Mouse (Mus musculus) ES-E14 (cell line): ENCODE data around the gene Slc7a6.

Experiments used
- CHD2 ChIP-seq: IDR thresholded peaks from 2 replicates; pipeline ENCODE4 v1.6.1; 2014; ENCODE audit warnings: mild to moderate bottlenecking, low read depth, low read length, inconsistent platforms
- MAFK ChIP-seq: IDR thresholded peaks from 2 replicates; pipeline ENCODE4 v1.6.1; 2014; ENCODE audit warnings: mild to moderate bottlenecking, low read depth, low read length, inconsistent platforms; ENCODE audit not compliant: insufficient read depth
- ZNF384 ChIP-seq: IDR thresholded peaks from 2 replicates; pipeline ENCODE4 v1.6.1; 2012; ENCODE audit warnings: low read depth, low read length, inconsistent platforms

DNA sequence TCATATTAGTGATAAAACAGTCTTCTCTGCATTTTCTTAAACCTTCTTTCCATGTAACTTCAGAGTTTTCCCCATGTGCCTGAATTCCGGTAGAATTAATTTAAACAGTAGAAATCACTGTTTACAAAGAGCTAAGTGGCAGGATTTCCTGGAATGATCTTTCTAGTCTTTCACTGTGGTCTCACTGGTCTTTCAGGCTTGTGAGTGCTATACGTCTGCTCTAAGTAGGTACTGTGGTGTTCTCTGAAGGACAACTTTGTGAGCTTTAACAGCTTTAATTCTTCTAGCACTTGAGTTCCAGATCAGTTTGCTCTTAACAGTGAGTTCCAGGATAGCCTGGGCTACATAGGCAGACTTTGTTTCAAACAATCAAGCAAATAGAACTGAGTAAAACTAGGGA, 9.8 kb downstream of the Slc7a6 start:
- TF ChIP-seq CHD2 (no peak), ZNF384 (no peak), MAFK (no peak)
